Mouse (Mus musculus) hindbrain, embryonic 10.5 days (tissue): Measurements from ENCODE around the gene Elmsan1. TPM values are rescaled to one million over a fixed set of nuclear protein-coding genes. Genes with fewer than 3 reads are reported as not detected.
"Not testable (repeated sequence)": the region's sequence is repeated elsewhere in the genome, so short reads cannot be mapped to it uniquely, and the experiment has no call there.

Experiments used
- DNase-seq: peaks from one replicate; pipeline ENCODE4 v3.0.0-alpha.2; 2017; ENCODE audit warnings: low spot score
- H3K27ac ChIP-seq: fragments of 300-500 bp; sonication (generic); 2 replicates; pipeline ENCODE4 v1.5.1; 2016; ENCODE audit warnings: mild to moderate bottlenecking, moderate library complexity
- H3K27me3 ChIP-seq: fragments of 300-500 bp; sonication (generic); 2 replicates; pipeline ENCODE4 v1.6.1; 2016; ENCODE audit warnings: mild to moderate bottlenecking; ENCODE audit not compliant: poor library complexity, insufficient read depth, severe bottlenecking
- H3K36me3 ChIP-seq: fragments of 300-500 bp; sonication (generic); 2 replicates; pipeline ENCODE4 v1.6.1; 2016; ENCODE audit warnings: mild to moderate bottlenecking, moderate library complexity
- H3K4me1 ChIP-seq: fragments of 300-500 bp; sonication (generic); replicated peaks from 2 replicates; pipeline ENCODE4 v1.6.1; 2016; ENCODE audit warnings: mild to moderate bottlenecking
- H3K4me3 ChIP-seq: fragments of 300-500 bp; sonication (generic); 2 replicates; pipeline ENCODE4 v1.5.1; 2016; ENCODE audit warnings: mild to moderate bottlenecking, moderate library complexity
- H3K9me3 ChIP-seq: fragments of 300-500 bp; sonication (generic); 2 replicates; pipeline ENCODE4 v1.6.1; 2016; ENCODE audit warnings: mild to moderate bottlenecking, moderate library complexity
- WGBS: fragments of 180-500 bp; shearing (Covaris S2); methylation state at CpG from one replicate; pipeline ENCODE4 v1.1.7; 2016; 5-methylcytosine and 5-hydroxymethylcytosine counted together
- polyA plus RNA-seq: library from polyadenylated mRNA; unstranded; fragments of >200 nt; fragmentation: Nextera tagmentation; extraction: Ambion mirVana; gene quantifications from 2 replicates; pipeline ENCODE4 v1.2.1, GENCODE M21; 2016

Elmsan1 gene
- polyA plus RNA-seq, 1 experiment from 2014 or later = 6.5 TPM

GRCm38 (mm10) chr12:84113676-84114075 lies 105.0 kb downstream of the Elmsan1 start:
- no peak for DNase-seq
- peak overlapping the region; percentile 91 for H3K27ac ChIP-seq
- no peaks in the 10 kb centered on the region for H3K9me3 ChIP-seq
- WGBS = 53% methylated on average over 6 of the region's 6 CpGs
- H3K27me3 ChIP-seq = no peaks in the 10 kb centered on the region
- H3K4me1 ChIP-seq = peaks cover 10% of the 10 kb centered on the region
- peak overlapping the region; percentile 91 for H3K4me3 ChIP-seq
- H3K36me3 ChIP-seq = no peaks in the 10 kb centered on the region

DNA sequence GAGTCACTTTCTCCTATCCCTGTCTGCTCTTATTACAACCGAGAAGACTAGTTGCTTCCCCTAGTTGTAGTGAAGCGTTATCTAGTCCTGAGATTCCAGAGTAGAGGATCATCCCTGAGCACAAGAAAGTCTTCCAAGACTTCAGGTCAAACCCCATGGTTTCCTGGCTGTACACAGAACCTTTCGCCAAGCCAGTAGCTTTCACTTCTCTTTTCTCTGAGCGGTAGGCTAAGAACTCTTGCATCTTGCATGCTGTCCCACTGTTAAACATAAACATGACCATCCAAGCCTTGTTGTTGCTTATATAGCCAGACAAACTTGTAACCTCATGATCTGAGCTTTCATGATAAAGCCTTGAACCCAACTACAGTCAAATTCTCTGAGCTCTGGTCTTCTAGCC lies 107.9 kb downstream of the Elmsan1 start:
- 91% methylated on average over 4 of the region's 4 CpGs for WGBS

GRCm38 (mm10) chr12:84109924-84110323 lies 108.8 kb downstream of the Elmsan1 start:
- no peak overlapping the region for H3K27ac ChIP-seq
- H3K27me3 ChIP-seq = no peaks in the 10 kb centered on the region
- H3K36me3 ChIP-seq = no peaks in the 10 kb centered on the region
- H3K9me3 ChIP-seq = no peaks in the 10 kb centered on the region
- no peak for DNase-seq
- peaks cover 5% of the 10 kb centered on the region for H3K4me1 ChIP-seq
- WGBS = 78% methylated on average over 1 of the region's 1 CpGs
- H3K4me3 ChIP-seq = no peak overlapping the region

More for the DNA sequence above, 107.9 kb downstream of the Elmsan1 start:
- Histone ChIP-seq H3K27ac (no peak overlapping the region), H3K9me3 (no peaks in the 10 kb centered on the region), H3K4me1 (peaks cover 10% of the 10 kb centered on the region), H3K36me3 (no peaks in the 10 kb centered on the region), H3K27me3 (no peaks in the 10 kb centered on the region), H3K4me3 (no peak overlapping the region)
- DNase-seq = no peak

- Histone ChIP-seq H3K36me3 (no peaks in the 10 kb centered on the region), H3K27me3 (no peaks in the 10 kb centered on the region), H3K4me3 (no peak overlapping the region), H3K9me3 (no peaks in the 10 kb centered on the region), H3K27ac (no peak overlapping the region), H3K4me1 (no peaks in the 10 kb centered on the region)
- DNase-seq = no peak
- WGBS = 75% methylated on average over 1 of the region's 1 CpGs
Observed at GRCm38 (mm10) chr12:84107692-84108091, 111.0 kb downstream of the Elmsan1 start.

DNA sequence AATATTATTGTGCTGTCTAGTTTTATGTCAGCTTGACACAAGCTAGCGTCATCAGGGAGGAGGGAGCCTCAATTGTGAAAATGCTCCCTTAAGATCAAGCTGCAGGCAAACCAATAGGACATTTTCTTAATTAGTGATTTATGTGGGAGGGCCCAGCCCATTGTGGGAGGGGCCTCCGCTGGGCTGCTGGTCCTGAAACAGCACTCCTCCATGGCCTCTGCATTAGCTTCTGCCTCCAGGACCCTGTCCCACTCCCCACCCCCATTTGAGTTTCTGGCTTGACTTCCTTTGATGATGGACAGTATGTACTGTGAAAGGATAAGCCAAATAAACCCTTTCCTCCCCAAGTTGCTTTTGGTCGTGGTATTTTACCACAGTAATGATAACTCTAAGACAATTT lies 111.7 kb downstream of the Elmsan1 start:
- 74% methylated on average over 3 of the region's 3 CpGs for WGBS
- DNase-seq = no peak

DNA sequence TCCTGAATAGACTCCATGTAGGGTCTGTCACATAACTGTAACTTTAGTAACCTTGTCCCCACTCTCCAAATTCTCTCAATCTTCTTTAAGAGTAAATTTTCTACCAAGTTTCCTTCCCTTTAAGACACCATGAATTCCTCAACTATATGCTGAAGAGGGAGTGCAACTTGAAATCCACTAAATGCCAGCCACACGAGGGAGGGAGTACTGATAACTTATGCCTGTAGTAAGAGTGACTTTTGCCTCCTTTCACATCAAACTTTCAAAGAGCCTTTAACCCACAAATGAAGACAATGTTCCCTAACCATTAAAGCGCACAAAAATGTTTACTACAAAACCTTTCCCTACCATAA lies 117.2 kb downstream of the Elmsan1 start:
- 73% methylated on average over 2 of the region's 2 CpGs for whole genome bisulfite sequencing
- DNase-seq = no peak
- H3K4me1 ChIP-seq = peaks cover 7% of the 10 kb centered on the region
- H3K27me3 ChIP-seq = peaks cover 11% of the 10 kb centered on the region; the same call in 1 of the 2 replicates
- peak overlapping the region; percentile 86 for H3K27ac ChIP-seq
- H3K9me3 ChIP-seq = 0 out of 2 replicates have a peak, but pooled peaks cover under 1% of the 10 kb centered on the region
- H3K4me3 ChIP-seq = peak overlapping the region; percentile 62
- no peaks in the 10 kb centered on the region for H3K36me3 ChIP-seq

More for the DNA sequence above, 111.7 kb downstream of the Elmsan1 start:
- Histone ChIP-seq H3K4me3 (no peak overlapping the region), H3K9me3 (no peaks in the 10 kb centered on the region), H3K27me3 (no peaks in the 10 kb centered on the region), H3K4me1 (no peaks in the 10 kb centered on the region), H3K36me3 (no peaks in the 10 kb centered on the region), H3K27ac (no peak overlapping the region)

- H3K36me3 ChIP-seq, H3K9me3 ChIP-seq, H3K4me1 ChIP-seq: not testable (repeated sequence)
- H3K27ac ChIP-seq = peak within 1 kb of the TSS; percentile 86
- under 1% methylated on average over 80 of the region's 80 CpGs for WGBS
- peak; percentile 62 for DNase-seq
- H3K4me3 ChIP-seq = peak within 1 kb of the TSS; percentile 62
- H3K27me3 ChIP-seq = peaks cover 11% of the 10 kb centered on the region; the same call in 1 of the 2 replicates
Observed at GRCm38 (mm10) chr12:84100604-84101492, 117.8 kb downstream of the Elmsan1 start, which contains the start of gene Acot6. TSS of gene Acot6 (plus strand) at chr12:84100654.

- peak overlapping the region; percentile 62 for H3K4me3 ChIP-seq
- peaks cover 11% of the 10 kb centered on the region; the same call in 1 of the 2 replicates for H3K27me3 ChIP-seq
Observed at GRCm38 (mm10) chr12:84100071-84100470, 118.6 kb downstream of the Elmsan1 start.

GRCm38 (mm10) chr12:84099605-84100004 lies 119.1 kb downstream of the Elmsan1 start:
- no peak overlapping the region for H3K4me3 ChIP-seq
- no peak overlapping the region for H3K27ac ChIP-seq
- no peak for DNase-seq
- whole genome bisulfite sequencing = 100% methylated on average over 2 of the region's 2 CpGs
- peaks cover 10% of the 10 kb centered on the region for H3K9me3 ChIP-seq
- peaks cover 7% of the 10 kb centered on the region for H3K4me1 ChIP-seq
- H3K36me3 ChIP-seq = no peaks in the 10 kb centered on the region
- peaks cover 11% of the 10 kb centered on the region; the same call in 1 of the 2 replicates for H3K27me3 ChIP-seq

More at GRCm38 (mm10) chr12:84100071-84100470, 118.6 kb downstream of the Elmsan1 start:
- WGBS = 81% methylated on average over 1 of the region's 1 CpGs
- Histone ChIP-seq H3K4me1 (peaks cover 7% of the 10 kb centered on the region), H3K9me3 (peaks cover 10% of the 10 kb centered on the region), H3K27ac (no peak overlapping the region), H3K36me3 (no peaks in the 10 kb centered on the region)
- peak; percentile 6 for DNase-seq

Other genes starting within 250 kb of the Elmsan1 start
- not detected in 2 replicates for gene Heatr4, start 234.0 kb downstream of the Elmsan1 start, polyA plus RNA-seq
- 15.5 and 20.0 TPM in 2 replicates for gene Acot2, start 231.0 kb downstream of the Elmsan1 start, polyA plus RNA-seq
- gene Acot1, start 209.4 kb downstream of the Elmsan1 start, polyA plus RNA-seq = 39.8 and 45.3 TPM in 2 replicates
- 0.08 and 0.14 TPM in 2 replicates for gene Acot4, start 180.5 kb downstream of the Elmsan1 start, polyA plus RNA-seq
- gene Gm49366, start 179.9 kb downstream of the Elmsan1 start, polyA plus RNA-seq = not detected in 2 replicates
- 0.19 and 0.25 TPM in 2 replicates for gene Acot3, start 166.7 kb downstream of the Elmsan1 start, polyA plus RNA-seq
- 0.12 TPM in 1 of 2 replicates, not detected in the other for gene Acot5, start 149.6 kb downstream of the Elmsan1 start, polyA plus RNA-seq
- 0.77 and 0.97 TPM in 2 replicates for gene Acot6, start 118.2 kb downstream of the Elmsan1 start, polyA plus RNA-seq
- 4.8 and 4.9 TPM in 2 replicates for gene Dnal1, start 104.5 kb downstream of the Elmsan1 start, polyA plus RNA-seq
- gene Pnma1, start 70.4 kb downstream of the Elmsan1 start, polyA plus RNA-seq = 3.1 and 3.6 TPM in 2 replicates
- gene Ptgr2, start 66.4 kb upstream of the Elmsan1 start, polyA plus RNA-seq = 16.4 and 18.8 TPM in 2 replicates
- 106 and 120 TPM in 2 replicates for gene Zfp410, start 98.0 kb upstream of the Elmsan1 start, polyA plus RNA-seq
- gene Coq6, start 142.8 kb upstream of the Elmsan1 start, polyA plus RNA-seq = 46.5 and 48.9 TPM in 2 replicates
- 6.8 and 10.7 TPM in 2 replicates for gene Fam161b, start 143.0 kb upstream of the Elmsan1 start, polyA plus RNA-seq
- 7.6 and 8.6 TPM in 2 replicates for gene Entpd5, start 190.1 kb upstream of the Elmsan1 start, polyA plus RNA-seq
- 0.68 and 1.0 TPM in 2 replicates for gene Bbof1, start 190.2 kb upstream of the Elmsan1 start, polyA plus RNA-seq
- gene Rnf113a2, start 198.3 kb upstream of the Elmsan1 start, polyA plus RNA-seq = 23.3 and 24.1 TPM in 2 replicates
- gene Aldh6a1, start 232.1 kb upstream of the Elmsan1 start, polyA plus RNA-seq = 15.6 and 16.4 TPM in 2 replicates
- gene Lin52, start 232.5 kb upstream of the Elmsan1 start, polyA plus RNA-seq = 30.4 and 30.8 TPM in 2 replicates